Mouse (Mus musculus) thymus, adult 2 months (tissue): ENCODE results near the gene Lamc3.

ENCODE experiments used
- CTCF ChIP-seq: fragments of 200-500 bp; IDR thresholded peaks from 2 replicates; pipeline ENCODE4 v1.5.1; 2012; ENCODE audit warnings: mild to moderate bottlenecking, control low read depth, low read length, moderate library complexity, borderline replicate concordance; ENCODE audit not compliant: control insufficient read depth, poor library complexity, insufficient read depth; ENCODE audit errors: extremely low read depth
- POLR2A ChIP-seq: fragments of 200-500 bp; IDR thresholded peaks from 2 replicates; pipeline ENCODE4 v1.6.1; 2012; ENCODE audit warnings: mild to moderate bottlenecking, low read length, control low read depth, moderate library complexity; ENCODE audit not compliant: control insufficient read depth, poor library complexity, insufficient read depth; ENCODE audit errors: extremely low read depth

DNA sequence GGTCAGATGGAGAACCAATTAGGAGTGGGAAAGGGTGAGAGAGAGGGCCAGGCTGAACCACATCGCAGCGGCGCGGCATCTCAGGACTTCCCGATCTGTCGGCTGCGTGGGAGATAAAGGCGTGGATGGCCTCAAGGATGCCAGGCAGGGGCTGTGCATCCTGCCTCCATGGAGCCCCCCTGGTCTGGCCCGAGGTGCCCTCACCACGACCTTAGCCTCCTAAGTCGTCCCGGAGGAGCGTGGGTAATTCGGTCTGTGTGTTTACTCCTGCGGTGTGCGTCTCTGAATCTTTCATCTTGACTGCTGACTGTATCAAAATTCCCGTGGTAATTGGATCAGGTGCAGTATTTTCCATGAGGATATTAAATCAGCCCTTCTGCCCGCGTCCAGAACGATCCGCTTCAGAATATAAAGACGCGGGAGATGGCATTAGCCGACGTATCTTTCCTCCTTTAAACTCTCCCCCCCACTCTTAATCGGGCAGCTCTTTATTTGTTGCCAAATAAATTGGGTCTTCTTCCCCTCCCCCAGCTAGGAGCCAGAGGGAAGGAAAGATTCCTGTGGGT lies 12.7 kb upstream of the Lamc3 start:
- no peak for TF ChIP-seq CTCF
- TF ChIP-seq POLR2A: no peak
